Mouse (Mus musculus) CH12.LX (cell line): ENCODE data around the gene Gzmm. TPM values are rescaled to one million over a fixed set of nuclear protein-coding genes. Genes with fewer than 3 reads are reported as not detected.

Source experiments
- DNase-seq: peaks from one replicate; pipeline ENCODE4 v3.0.0-alpha.2; 2013; ENCODE audit errors: extremely low read depth
- H3K27ac ChIP-seq: 2 replicates; pipeline ENCODE4 v1.5.1; 2012; ENCODE audit warnings: low read depth, mild to moderate bottlenecking, control low read depth, moderate library complexity; ENCODE audit not compliant: insufficient read depth
- H3K27me3 ChIP-seq: replicated peaks from 2 replicates; pipeline ENCODE3; 2012; ENCODE audit warnings: inconsistent platforms
- H3K36me3 ChIP-seq, 2 experiments: replicated peaks in 1 of 2; 2 replicates each; pipeline versions ENCODE3 to v1.6.1; 2012; ENCODE audit warnings: inconsistent platforms in 1 of 2, low read length in 1 of 2, mild to moderate bottlenecking in 1 of 2, mixed read lengths in 1 of 2, moderate library complexity in 1 of 2; ENCODE audit not compliant: control insufficient read depth in 1 of 2, insufficient read depth in 1 of 2
- H3K4me1 ChIP-seq, 2 experiments: 2 replicates each; pipeline ENCODE4 v1.6.1; 2012; ENCODE audit warnings: inconsistent platforms in 1 of 2, moderate library complexity in 1 of 2; ENCODE audit not compliant: insufficient read depth in 2 of 2, control insufficient read depth in 1 of 2
- H3K4me2 ChIP-seq: 2 replicates; pipeline ENCODE4 v1.6.1; 2012; ENCODE audit warnings: low read depth, mild to moderate bottlenecking, control low read depth; ENCODE audit not compliant: poor library complexity, insufficient read depth, severe bottlenecking
- H3K4me3 ChIP-seq, 3 experiments: fragments of 150-350 bp in 1 of 3; sonication (generic) in 1 of 3; replicated peaks in 1 of 3; 2 replicates each; pipeline versions ENCODE3 to v1.5.1; 2011 to 2012; ENCODE audit warnings: low read depth in 2 of 3, low read length in 2 of 3, mild to moderate bottlenecking in 2 of 3, moderate library complexity in 2 of 3, control low read depth in 1 of 3, improper control_type of control experiment in 1 of 3, inconsistent platforms in 1 of 3, mixed read lengths in 1 of 3; ENCODE audit not compliant: poor library complexity in 1 of 3
- H3K79me2 ChIP-seq: replicated peaks from 2 replicates; pipeline ENCODE4 v1.6.1; 2012; ENCODE audit warnings: mild to moderate bottlenecking, moderate library complexity; ENCODE audit not compliant: control insufficient read depth, poor library complexity, insufficient read depth, severe bottlenecking; ENCODE audit errors: extremely low read depth
- H3K9ac ChIP-seq: 2 replicates; pipeline ENCODE4 v1.6.1; 2012; ENCODE audit warnings: low read depth, mild to moderate bottlenecking, control low read depth, moderate library complexity; ENCODE audit not compliant: insufficient read depth
- H3K9me3 ChIP-seq: replicated peaks from 2 replicates; pipeline ENCODE3; 2012; ENCODE audit warnings: low read length, inconsistent platforms, mixed read lengths
- CHD1 ChIP-seq: IDR thresholded peaks from 2 replicates; pipeline ENCODE4 v1.6.1; 2012; ENCODE audit warnings: low read depth, low read length, improper control_type of control experiment, inconsistent platforms
- CTCF ChIP-seq, 2 experiments: IDR thresholded peaks in 1 of 2; conservative IDR thresholded peaks in 1 of 2; 2 replicates each; pipeline ENCODE4 v1.5.1; 2011 to 2012; ENCODE audit warnings: low read depth in 2 of 2, low read length in 2 of 2, improper control_type of control experiment in 1 of 2, inconsistent platforms in 1 of 2, mild to moderate bottlenecking in 1 of 2, moderate library complexity in 1 of 2
- E2F4 ChIP-seq: IDR thresholded peaks from 2 replicates; pipeline ENCODE4 v1.6.1; 2011; ENCODE audit warnings: low read depth, low read length, improper control_type of control experiment; ENCODE audit not compliant: insufficient replicate concordance
- ELF1 ChIP-seq: IDR thresholded peaks from 2 replicates; pipeline ENCODE4 v1.6.1; 2014; ENCODE audit warnings: low read depth, mild to moderate bottlenecking, inconsistent platforms, low read length, improper control_type of control experiment
- EP300 ChIP-seq: IDR thresholded peaks from 2 replicates; pipeline ENCODE4 v1.6.1; 2011; ENCODE audit warnings: low read length, improper control_type of control experiment
- ETS1 ChIP-seq: conservative IDR thresholded peaks from 2 replicates; pipeline ENCODE4 v1.6.1; 2012; ENCODE audit warnings: low read depth, mild to moderate bottlenecking, inconsistent platforms, low read length, improper control_type of control experiment, moderate library complexity
- HCFC1 ChIP-seq: IDR thresholded peaks from 2 replicates; pipeline ENCODE4 v1.6.1; 2012; ENCODE audit warnings: low read depth, mild to moderate bottlenecking, inconsistent platforms, low read length, improper control_type of control experiment
- JUN ChIP-seq: IDR thresholded peaks from 2 replicates; pipeline ENCODE4 v1.6.1; 2011; ENCODE audit warnings: low read depth, mild to moderate bottlenecking, low read length, improper control_type of control experiment, moderate library complexity; ENCODE audit not compliant: insufficient read depth
- JUND ChIP-seq: conservative IDR thresholded peaks from 2 replicates; pipeline ENCODE4 v1.6.1; 2011; ENCODE audit warnings: low read depth, low read length, improper control_type of control experiment
- KAT2A ChIP-seq: IDR thresholded peaks from 2 replicates; pipeline ENCODE4 v1.6.1; 2012; ENCODE audit warnings: low read length, improper control_type of control experiment, inconsistent platforms; ENCODE audit not compliant: insufficient replicate concordance
- MAFK ChIP-seq: IDR thresholded peaks from 2 replicates; pipeline ENCODE4 v1.6.1; 2011; ENCODE audit warnings: low read length, improper control_type of control experiment; ENCODE audit not compliant: insufficient replicate concordance
- MAX ChIP-seq: IDR thresholded peaks from 2 replicates; pipeline ENCODE4 v1.6.1; 2011; ENCODE audit warnings: low read length, improper control_type of control experiment
- MAZ ChIP-seq: IDR thresholded peaks from 2 replicates; pipeline ENCODE4 v1.6.1; 2012; ENCODE audit warnings: low read depth, mild to moderate bottlenecking, inconsistent platforms, low read length, improper control_type of control experiment, moderate library complexity
- MYC ChIP-seq: IDR thresholded peaks from 2 replicates; pipeline ENCODE4 v1.6.1; 2011; ENCODE audit warnings: low read depth, mild to moderate bottlenecking, improper control_type of control experiment, low read length
- NRF1 ChIP-seq: IDR thresholded peaks from 2 replicates; pipeline ENCODE4 v1.6.1; 2014; ENCODE audit warnings: low read depth, mild to moderate bottlenecking, inconsistent platforms, low read length, improper control_type of control experiment, moderate library complexity
- POLR2A ChIP-seq: IDR thresholded peaks from 2 replicates; pipeline ENCODE4 v1.6.1; 2011; ENCODE audit warnings: low read depth, mild to moderate bottlenecking, improper control_type of control experiment, low read length
- SMC3 ChIP-seq: IDR thresholded peaks from 2 replicates; pipeline ENCODE4 v1.6.1; 2011; ENCODE audit warnings: low read depth, low read length, improper control_type of control experiment
- TBP ChIP-seq: conservative IDR thresholded peaks from 2 replicates; pipeline ENCODE4 v1.6.1; 2011; ENCODE audit warnings: low read depth, low read length, improper control_type of control experiment
- UBTF ChIP-seq: IDR thresholded peaks from 2 replicates; pipeline ENCODE4 v1.6.1; 2012; ENCODE audit warnings: low read depth, mild to moderate bottlenecking, inconsistent platforms, low read length, improper control_type of control experiment, moderate library complexity
- USF1 ChIP-seq: IDR thresholded peaks from 2 replicates; pipeline ENCODE4 v1.6.1; 2014; ENCODE audit warnings: low read depth, mild to moderate bottlenecking, inconsistent platforms, low read length, improper control_type of control experiment
- USF2 ChIP-seq: conservative IDR thresholded peaks from 2 replicates; pipeline ENCODE4 v1.6.1; 2011; ENCODE audit warnings: low read depth, low read length, improper control_type of control experiment
- ZC3H11A ChIP-seq: IDR thresholded peaks from 2 replicates; pipeline ENCODE4 v1.6.1; 2012; ENCODE audit warnings: low read depth, mild to moderate bottlenecking, inconsistent platforms, low read length, improper control_type of control experiment
- ZMIZ1 ChIP-seq: IDR thresholded peaks from 2 replicates; pipeline ENCODE4 v1.6.1; 2012; ENCODE audit warnings: low read depth, mild to moderate bottlenecking, inconsistent platforms, low read length, improper control_type of control experiment
- dilution Hi-C: fragments of 300-500 bp; cut with MboI; formaldehyde crosslinking; loops from 2 replicates; pipeline ENCODE4 v1.14.3; 2020; ENCODE audit warnings: low sequenced_read_pairs; ENCODE audit not compliant: extremely low pct_unique_long_range_greater_than_20kb, extremely low pct_ligation_motif_present
- in situ Hi-C: fragments of 300-500 bp; cut with MboI; formaldehyde crosslinking; loops from 3 replicates; pipeline ENCODE4 v1.14.3; 2019; ENCODE audit warnings: low sequenced_read_pairs, low pct_ligation_motif_present, low pct_unique_long_range_greater_than_20kb, mixed read lengths
- polyA plus RNA-seq: library from polyadenylated mRNA; unstranded; fragments of >175 nt; gene quantifications from 2 replicates; pipeline ENCODE4 v1.2.1, GENCODE M21; 2012; ENCODE audit warnings: low read depth; ENCODE audit not compliant: insufficient read length
- total RNA-seq, 2 experiments: library from RNA; depleted of rRNA; stranded (reverse); fragments of 300-350 nt in 1 of 2; fragments of >200 nt in 1 of 2; gene quantifications; 2 replicates each; pipeline ENCODE4 v1.2.3; 2012 to 2014

Gene Gzmm
- total and polyA plus RNA-seq, 3 experiments: 0.17 to 0.73 (median 0.59) TPM

GRCm38 (mm10) chr10:79660298-79660697 lies 28.5 kb upstream of the Gzmm start:
- Histone ChIP-seq H3K36me3 (no peaks in the 10 kb centered on the region), H3K9ac (no peak overlapping the region), H3K4me1 (peaks cover 17 to 30% of the 10 kb centered on the region in 2 experiments), H3K4me3 (no peak overlapping the region), H3K4me2 (no peak overlapping the region), H3K79me2 (no peaks in the 10 kb centered on the region)
- TF ChIP-seq SMC3 (no peak; the same call in 1 of the 2 replicates), HCFC1 (no peak), CTCF (conservative IDR thresholded peaks at IDR 0.05 in 1 of 2, IDR thresholded peaks at IDR 0.05 in 1 of 2; ENCODE audit: low read depth in 2 of 2, low read length in 2 of 2) (peak; percentile 31 to 62), ETS1 (no peak), EP300 (no peak), NRF1 (no peak)
- TF ChIP-seq, all 38 proteins: peak for 1
- peak; percentile 41 for DNase-seq
- dilution Hi-C loops (no loop called here), in situ Hi-C loops (no loop called here)
- Histone ChIP-seq H3K27ac (no peak overlapping the region), H3K27me3 (peaks cover 21% of the 10 kb centered on the region), H3K9me3 (no peaks in the 10 kb centered on the region)

GRCm38 (mm10) chr10:79661861-79662260 lies 27.0 kb upstream of the Gzmm start:
- peak overlapping the region in 1 of 3 experiments; percentile 7 for H3K4me3 ChIP-seq
- in situ Hi-C loops: no loop called here
- no peak overlapping the region for H3K27ac ChIP-seq
- peaks cover 9% of the 10 kb centered on the region for H3K27me3 ChIP-seq
- dilution Hi-C loops: no loop called here
- no peak overlapping the region for H3K9ac ChIP-seq
- TF ChIP-seq ELF1: 0 out of 2 replicates have a peak, but pooled peaks have one; percentile 14
- TF ChIP-seq MAX: no peak
- TF ChIP-seq JUN: no peak
- H3K36me3 ChIP-seq: peaks cover 0 to 11% of the 10 kb centered on the region in 2 experiments
- no peak for DNase-seq
- no peak overlapping the region for H3K4me2 ChIP-seq
- H3K79me2 ChIP-seq: peaks cover 4% of the 10 kb centered on the region; the same call in 1 of the 2 replicates
- H3K4me1 ChIP-seq: peaks cover 28 to 46% of the 10 kb centered on the region in 2 experiments
- H3K9me3 ChIP-seq: no peaks in the 10 kb centered on the region

GRCm38 (mm10) chr10:79664131-79664665 lies 24.6 kb upstream of the Gzmm start, which contains the start of gene Madcam1:
Gene Madcam1, plus strand, starts transcription at chr10:79664559.
- Histone ChIP-seq H3K4me2 (peak within 1 kb of the TSS; percentile 65), H3K79me2 (peaks cover 4% of the 10 kb centered on the region; the same call in 1 of the 2 replicates), H3K36me3 (peaks cover 0 to 25% of the 10 kb centered on the region in 2 experiments), H3K27me3 (no peaks in the 10 kb centered on the region), H3K4me3 (peak within 1 kb of the TSS; percentile 59 to 78 (median 69)), H3K4me1 (peaks cover 31 to 59% of the 10 kb centered on the region in 2 experiments), H3K9ac (peak within 1 kb of the TSS; percentile 71), H3K9me3 (no peaks in the 10 kb centered on the region), H3K27ac (peak within 1 kb of the TSS; percentile 52)
- in situ Hi-C loops (no loop called here), dilution Hi-C loops (no loop called here)
- peak; percentile 89 for DNase-seq
- TF ChIP-seq ELF1 (0 out of 2 replicates have a peak, but pooled peaks have one; percentile 48), MYC (peak; percentile 13; the same call in 1 of the 2 replicates), ETS1 (no peak), JUND (no peak), CTCF (conservative IDR thresholded peaks at IDR 0.05 in 1 of 2, IDR thresholded peaks at IDR 0.05 in 1 of 2; ENCODE audit: low read depth in 2 of 2, low read length in 2 of 2) (peak; percentile 80 to 81), UBTF (no peak), KAT2A (no peak), USF2 (no peak), CHD1 (0 out of 2 replicates have a peak, but pooled peaks have one; percentile 33), ZC3H11A (no peak), MAFK (no peak), USF1 (no peak), MAZ (peak; percentile 66; the same call in 1 of the 2 replicates), POLR2A (peak; percentile 76), TBP (0 out of 2 replicates have a peak, but pooled peaks have one; percentile 62), MAX (0 out of 2 replicates have a peak, but pooled peaks have one; percentile 48), E2F4 (no peak), ZMIZ1 (peak; percentile 68; the same call in 1 of the 2 replicates), SMC3 (peak; percentile 63)
